Mouse (Mus musculus) left cerebral cortex, postnatal 36 days (tissue): ENCODE measurements around the gene Ubxn10. TPM values are rescaled to one million over a fixed set of nuclear protein-coding genes. Genes with fewer than 3 reads are reported as not detected.

ENCODE experiments used
- DNase-seq, 2 experiments: peaks; one replicate each; pipeline ENCODE4 v3.0.0; 2021 to 2022; ENCODE audit warnings: low spot score in 2 of 2, mixed read lengths in 1 of 2
- intact Hi-C: fragments of 180-260 bp; cut with DNase I; formaldehyde crosslinking; loops from one replicate; pipeline ENCODE4 v1.15.1; 2025
- total RNA-seq, 2 experiments: library from RNA; stranded (reverse); gene quantifications; 2 replicates each; pipeline ENCODE4 v1.2.3; 2021

The Ubxn10 gene
- total RNA-seq, 2 experiments from 2014 or later: 1.3 to 1.5 TPM

GRCm38 (mm10) chr4:138708636-138709035, 28.3 kb downstream of the Ubxn10 start:
- intact Hi-C loops: loop anchor here (1.0 kb wide), 1 partner anchor 143 kb away; no protein-coding TSS in a partner anchor
- no peak for DNase-seq

GRCm38 (mm10) chr4:138706620-138707019, 30.3 kb downstream of the Ubxn10 start:
- DNase-seq: no peak
- intact Hi-C loops: no loop called here

- intact Hi-C loops: loop anchor here (5.0 kb wide), 1 partner anchor 142 kb away; no protein-coding TSS in a partner anchor
- no peak for DNase-seq
These were observed 32.8 kb downstream of the Ubxn10 start for GRCm38 (mm10) chr4:138704169-138704568.

GRCm38 (mm10) chr4:138703591-138703990, 33.4 kb downstream of the Ubxn10 start:
- intact Hi-C loops: loop anchor here (5.0 kb wide), 1 partner anchor 141 kb away; no protein-coding TSS in a partner anchor
- DNase-seq: no peak

DNA sequence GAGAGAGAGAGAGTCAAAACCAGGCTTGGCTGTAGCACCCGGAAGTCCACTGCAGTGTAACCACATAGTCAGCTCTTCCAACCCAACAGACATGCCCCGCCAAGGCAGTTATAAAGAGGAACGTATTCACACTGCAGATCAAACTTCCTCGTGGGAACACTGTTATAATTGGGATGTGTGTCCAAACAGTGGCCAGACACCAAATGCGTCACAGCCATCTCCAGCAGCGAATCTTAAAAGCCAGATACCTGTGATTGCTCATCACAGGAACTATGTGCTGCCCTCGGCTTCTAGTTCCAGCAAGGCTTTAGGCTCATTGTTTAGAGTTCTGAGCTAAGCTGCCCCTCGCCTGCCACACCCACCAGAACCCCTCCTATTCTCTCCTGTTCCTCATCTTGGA, 34.4 kb downstream of the Ubxn10 start:
- no peak for DNase-seq

DNA sequence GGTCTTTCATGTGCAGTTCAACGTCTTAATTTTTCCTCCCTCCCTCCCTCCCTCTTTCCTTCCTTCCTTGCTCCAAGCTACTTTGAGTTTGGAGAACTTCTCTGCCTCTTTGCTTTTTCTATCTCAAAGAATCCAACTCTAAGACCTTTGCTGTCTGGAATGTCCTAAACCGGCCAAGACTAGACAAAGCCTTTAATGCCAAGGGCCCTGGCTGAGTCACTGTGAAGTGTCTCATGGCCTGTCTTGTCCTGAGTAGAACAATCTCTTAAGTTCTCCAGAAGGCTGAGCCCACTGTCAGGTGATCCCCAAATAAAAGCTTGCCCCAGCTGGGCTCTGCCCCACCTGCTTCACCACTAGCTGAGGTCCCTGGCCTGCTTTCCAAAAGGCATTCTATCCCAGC, 34.9 kb downstream of the Ubxn10 start:
- no peak for DNase-seq
- intact Hi-C loops: loop anchor here (5.0 kb wide), 1 partner anchor 140 kb away; no protein-coding TSS in a partner anchor

More for the DNA sequence above, 34.4 kb downstream of the Ubxn10 start:
- intact Hi-C loops: loop anchor here (5.0 kb wide), 1 partner anchor 140 kb away; no protein-coding TSS in a partner anchor

- intact Hi-C loops: loop anchor here (5.0 kb wide), 1 partner anchor 139 kb away; no protein-coding TSS in a partner anchor
- no peak for DNase-seq
These were observed 35.9 kb downstream of the Ubxn10 start for GRCm38 (mm10) chr4:138701111-138701510.

- intact Hi-C loops: loop anchor here (1.0 to 5.0 kb wide), 2 partner anchors 138 to 253 kb away; no protein-coding TSS in a partner anchor
- DNase-seq: peak; percentile 59 to 71
These were observed 36.6 kb downstream of the Ubxn10 start for GRCm38 (mm10) chr4:138700184-138700982.

DNA sequence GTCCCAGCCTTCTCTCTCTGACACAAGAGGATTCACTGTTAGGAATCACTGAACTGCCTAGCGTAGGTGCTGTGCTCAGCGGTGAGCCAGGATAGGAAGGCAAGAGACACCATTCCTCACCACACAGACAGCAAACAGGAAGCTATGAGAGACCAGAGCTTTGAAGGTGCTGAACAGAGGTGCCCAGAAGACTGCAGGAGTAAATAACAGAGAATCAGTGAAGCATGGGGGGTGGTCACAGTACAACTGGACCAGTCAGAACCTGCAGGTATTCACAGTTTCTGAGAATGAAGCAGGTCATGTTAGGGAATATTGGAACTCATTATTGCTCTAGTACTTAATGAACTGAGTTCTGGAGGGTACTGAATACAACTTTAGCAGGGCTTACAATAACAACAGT, 38.7 kb downstream of the Ubxn10 start:
- intact Hi-C loops: no loop called here
- DNase-seq: no peak

- no peak for DNase-seq
- intact Hi-C loops: no loop called here
These were observed 39.7 kb downstream of the Ubxn10 start for GRCm38 (mm10) chr4:138697166-138697860.

DNA sequence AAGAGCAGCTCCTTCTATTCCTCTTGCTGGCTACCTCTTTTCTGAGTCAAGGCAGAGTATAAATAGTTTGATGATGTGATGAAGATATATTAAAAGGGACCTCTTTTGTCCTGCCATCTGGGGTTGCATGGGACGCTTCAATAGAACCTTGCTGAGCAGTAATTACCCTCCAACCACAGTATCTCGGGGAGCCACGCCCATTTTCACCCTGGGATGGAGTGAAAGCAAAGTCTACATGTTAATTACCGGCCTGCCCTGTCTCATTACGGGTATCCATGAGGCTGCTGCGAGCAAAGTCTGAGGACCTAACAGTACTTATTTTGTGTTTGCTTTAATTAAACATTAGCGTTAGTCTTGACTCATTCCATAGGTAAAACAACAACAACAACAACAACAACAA, 40.2 kb downstream of the Ubxn10 start:
- intact Hi-C loops: no loop called here
- DNase-seq: no peak

GRCm38 (mm10) chr4:138693043-138693692, 43.8 kb downstream of the Ubxn10 start:
- intact Hi-C loops: loop anchor here (5.0 kb wide), 2 partner anchors 136 to 186 kb away; no protein-coding TSS in a partner anchor
- no peak for DNase-seq

DNA sequence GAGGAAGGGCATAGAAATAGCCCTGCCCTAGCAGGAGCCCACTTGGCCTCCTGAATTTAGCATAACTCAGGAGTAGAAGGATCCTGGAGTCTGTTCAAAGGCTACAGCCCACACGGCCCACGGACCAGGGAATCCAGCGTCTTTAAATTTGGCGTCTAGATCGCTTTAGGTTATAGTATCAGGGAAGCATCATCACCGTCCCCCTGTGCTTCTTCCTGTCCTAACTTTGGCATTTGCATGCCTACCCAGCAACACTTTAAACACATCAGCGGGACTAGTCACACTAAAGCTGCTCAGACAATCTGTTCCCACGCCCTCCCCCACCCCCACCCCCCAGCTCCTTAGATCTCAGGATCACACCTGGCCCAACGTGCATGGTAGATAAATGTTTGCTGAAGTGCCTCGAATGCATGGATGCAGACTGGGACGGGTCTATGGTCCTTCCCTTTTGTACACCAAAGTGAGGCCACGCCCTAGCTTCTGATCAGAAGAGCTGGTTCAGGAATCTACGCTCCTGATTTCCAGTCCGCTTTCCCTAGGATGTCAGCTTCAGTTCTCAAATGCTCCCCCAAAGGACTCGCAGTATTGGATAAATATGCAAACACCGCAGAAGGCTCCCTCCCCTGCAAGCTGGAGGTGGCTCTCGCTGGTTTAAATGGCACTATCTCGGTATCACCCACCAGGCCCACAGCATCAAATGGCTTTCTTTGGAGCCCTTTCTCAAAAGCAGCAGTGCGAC, 45.4 kb downstream of the Ubxn10 start:
- intact Hi-C loops: loop anchor here (5.0 kb wide), 2 partner anchors 134 to 184 kb away; no protein-coding TSS in a partner anchor
- peak; percentile 75 to 84 for DNase-seq

DNA sequence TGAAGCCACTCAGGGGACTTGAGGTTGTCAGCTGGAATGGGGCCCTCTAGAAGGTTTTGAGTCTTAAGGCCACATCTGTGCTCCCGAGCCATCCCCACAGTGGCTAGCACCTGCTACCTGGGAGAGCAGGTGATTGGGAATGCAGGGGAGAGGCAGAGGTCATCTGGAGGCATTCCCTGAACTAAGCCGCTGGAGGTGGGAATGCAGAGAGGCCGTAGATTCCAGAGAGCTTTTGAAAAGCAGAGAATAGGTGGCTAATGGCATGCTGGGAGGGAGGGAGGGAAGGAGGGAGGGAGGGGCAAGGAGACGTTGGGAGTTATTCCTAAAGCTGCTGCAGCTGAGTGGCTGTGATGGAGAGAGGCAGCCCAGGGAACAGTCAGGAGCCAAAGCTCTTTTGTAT, 46.4 kb downstream of the Ubxn10 start:
- intact Hi-C loops: loop anchor here (5.0 kb wide), 2 partner anchors 133 to 183 kb away; no protein-coding TSS in a partner anchor
- DNase-seq: no peak

- no peak for DNase-seq
- intact Hi-C loops: no loop called here
These were observed 47.9 kb downstream of the Ubxn10 start for GRCm38 (mm10) chr4:138689094-138689512.

GRCm38 (mm10) chr4:138685813-138686212, 51.2 kb downstream of the Ubxn10 start:
- DNase-seq: peak; percentile 63 to 73
- intact Hi-C loops: no loop called here

DNA sequence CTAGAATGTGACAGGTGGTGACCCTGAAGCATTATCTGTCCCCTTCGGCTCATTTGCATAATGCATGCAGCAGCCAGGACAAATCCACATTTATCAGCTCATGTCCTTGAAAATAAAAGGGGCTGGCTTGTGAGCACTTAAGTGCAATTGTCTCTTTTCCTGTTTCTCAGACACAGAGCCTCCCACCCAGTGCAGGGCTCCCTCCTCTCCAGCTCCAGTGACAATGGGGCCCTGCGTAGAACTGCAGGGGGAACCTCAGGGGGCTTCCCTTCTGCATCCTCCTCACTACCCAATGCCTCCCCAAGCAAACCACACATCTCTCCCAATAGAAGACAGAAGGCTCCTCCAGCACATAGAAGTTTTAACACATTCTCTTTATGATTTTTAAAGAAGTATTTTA, 54.2 kb downstream of the Ubxn10 start:
- intact Hi-C loops: loop anchor here (5.0 kb wide), 1 partner anchor 100 kb away; no protein-coding TSS in a partner anchor
- DNase-seq: no peak

GRCm38 (mm10) chr4:138680124-138680523, 56.8 kb downstream of the Ubxn10 start:
- DNase-seq: no peak
- intact Hi-C loops: loop anchor here (5.0 kb wide), 1 partner anchor 98 kb away; no protein-coding TSS in a partner anchor

GRCm38 (mm10) chr4:138677579-138677978, 59.4 kb downstream of the Ubxn10 start:
- peak; percentile 59 to 61 for DNase-seq
- intact Hi-C loops: no loop called here
